8 mouse cellular contexts compared by ENCODE assay signal in the genomic region with DNA sequence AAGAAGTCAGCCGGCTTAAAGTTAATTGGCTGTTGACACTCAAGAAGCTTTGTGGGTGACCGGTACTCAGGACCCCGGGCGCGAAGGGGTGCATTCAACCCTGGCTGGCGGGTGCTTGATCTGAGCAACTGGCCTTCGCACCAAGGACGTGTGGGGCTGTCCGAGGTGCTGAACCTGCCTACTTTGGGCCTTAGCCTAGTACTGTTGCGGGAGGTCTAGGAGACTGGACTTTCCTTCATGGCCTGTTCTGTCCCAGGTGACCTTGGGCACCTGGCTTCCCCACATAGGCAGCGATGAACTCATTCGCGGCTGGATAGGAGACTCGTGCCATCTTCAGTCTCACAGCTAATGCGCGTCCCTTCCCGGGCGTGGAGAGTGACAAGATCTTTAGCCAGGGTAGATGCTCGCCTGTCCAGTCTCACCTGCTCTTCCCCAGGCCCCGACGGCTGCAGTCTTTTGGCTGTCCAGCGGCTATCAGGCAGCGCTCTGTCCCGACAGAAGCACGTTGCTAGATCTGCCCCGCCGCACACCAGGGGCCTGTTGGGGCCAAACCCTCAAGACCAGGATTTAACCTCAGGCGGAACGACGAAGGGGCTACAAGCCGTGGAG. TPM values are rescaled to one million over a fixed set of nuclear protein-coding genes. Genes with fewer than 3 reads are reported as not detected.
DNase-seq lines count a peak whose midpoint lies in the region; ATAC-seq and TF ChIP-seq lines count a peak whose summit lies in the region.

No protein-coding gene starts in this region.

- H3K27me3 ChIP-seq in lung, postnatal 0 days (replicated peaks; ENCODE audit: insufficient read depth, low read length) = peaks cover 36% of the 10 kb centered on the region

- peak overlapping the region; percentile 43 for H3K4me3 ChIP-seq in lung, postnatal 0 days (ENCODE audit: low read depth, low read length)

- H3K27ac ChIP-seq in lung, postnatal 0 days (ENCODE audit: low read length) = no peak overlapping the region

- peaks cover 19% of the 10 kb centered on the region; the same call in 1 of the 2 replicates for H3K36me3 ChIP-seq in lung, postnatal 0 days (ENCODE audit: insufficient read depth, low read length)

- peak; percentile 67 for ATAC-seq in lung, postnatal 0 days

- TF ChIP-seq CTCF in lung, postnatal 0 days (IDR thresholded peaks at IDR 0.05) = no peak

- intact Hi-C loops in left cerebral cortex, postnatal 36 days (cut with DNase I) = loop anchor here (5.0 kb wide), 1 partner anchor 49 kb away; no protein-coding TSS in a partner anchor

- no peak overlapping the region for H3K9ac ChIP-seq in lung, postnatal 0 days (replicated peaks; ENCODE audit: low read depth)

- no peak for TF ChIP-seq EP300 in lung, postnatal 0 days (IDR thresholded peaks at IDR 0.05)

- 3% methylated on average over 31 of the region's 31 CpGs for WGBS in lung, postnatal 0 days

- DNase-seq in right cerebral cortex, postnatal 4 days = peak; percentile 53
- no peak for DNase-seq in right cerebral cortex, postnatal 25 days
- peak; percentile 71 for DNase-seq in c-Kit-positive CD71-positive TER-119-positive erythroid progenitor cells, embryonic 14.5 days (ENCODE audit: low spot score)
- peak; percentile 26 for DNase-seq in heart, adult 8-10 months (ENCODE audit: low spot score)
- DNase-seq in kidney, adult 9 months = peak; percentile 84
- peak; percentile 75 for DNase-seq in lung, postnatal 0 days (ENCODE audit: low spot score)
- peak; percentile 61 for DNase-seq in ovary, adult 18-20 months (ENCODE audit: low spot score)
- no peak for DNase-seq in left cerebral cortex, postnatal 36 days (ENCODE audit: low spot score in 2 of 2)

- H3K4me1 ChIP-seq in lung, postnatal 0 days (ENCODE audit: insufficient read depth, low read depth, low read length) = peaks cover 12% of the 10 kb centered on the region

- H3K4me2 ChIP-seq in lung, postnatal 0 days (replicated peaks; ENCODE audit: low read depth, low read length) = peak overlapping the region; percentile 69

- H3K9me3 ChIP-seq in lung, postnatal 0 days (ENCODE audit: low read length) = no peaks in the 10 kb centered on the region

RNA-seq across cellular contexts. Expression of gene Chrm4, which starts 5.8 kb away (rescaled TPM):
- total RNA-seq in heart, adult 8-10 months (2022) = not detected
- polyA plus RNA-seq in lung, postnatal 0 days (2015; fragmentation: Nextera tagmentation; extraction: Ambion mirVana) = 0.12 and 0.16 TPM in 2 replicates
- 10 to 100 TPM; 44.0 to 51.3 TPM for total RNA-seq in left cerebral cortex, postnatal 36 days (2021)

RNA-seq across cellular contexts. Expression of gene Mdk, which starts 10.8 kb away (rescaled TPM):
- total RNA-seq in heart, adult 8-10 months (2022) = 1 to 10 TPM; 1.5 to 4.3 (median 3.4) TPM
- 101 and 104 TPM in 2 replicates for polyA plus RNA-seq in lung, postnatal 0 days (2015; fragmentation: Nextera tagmentation; extraction: Ambion mirVana)
- 10 to 100 TPM; 15.6 to 23.5 TPM for total RNA-seq in left cerebral cortex, postnatal 36 days (2021)

RNA-seq across cellular contexts. Expression of gene Gm9821, which starts 24.2 kb away (rescaled TPM):
- not detected for total RNA-seq in heart, adult 8-10 months (2022)
- polyA plus RNA-seq in lung, postnatal 0 days (2015; fragmentation: Nextera tagmentation; extraction: Ambion mirVana) = 0.14 and 0.35 TPM in 2 replicates
- not detected for total RNA-seq in left cerebral cortex, postnatal 36 days (2021)

RNA-seq across cellular contexts. Expression of gene Dgkz, which starts 54.4 kb away (rescaled TPM):
- total RNA-seq in heart, adult 8-10 months (2022) = 10 to 100 TPM; 31.4 to 49.0 (median 42.7) TPM
- 50.7 and 54.0 TPM in 2 replicates for polyA plus RNA-seq in lung, postnatal 0 days (2015; fragmentation: Nextera tagmentation; extraction: Ambion mirVana)
- 100 to 1,000 TPM; 503 to 538 TPM for total RNA-seq in left cerebral cortex, postnatal 36 days (2021)

Comparison
In these comparisons a context has a peak if more than half of its experiments do, and no peak if none do; other contexts are left out.
1. DNase-seq: peak in right cerebral cortex, postnatal 4 days (single experiment), c-Kit-positive CD71-positive TER-119-positive erythroid progenitor cells, embryonic 14.5 days (single experiment), heart, adult 8-10 months (single experiment), kidney, adult 9 months (single experiment), lung, postnatal 0 days (single experiment) and ovary, adult 18-20 months (single experiment); none in right cerebral cortex, postnatal 25 days (single experiment) and left cerebral cortex, postnatal 36 days (0 of 2).
2. RNA of gene Chrm4, which starts 5.8 kb away (total RNA-seq): 44.0 to 51.3 TPM in left cerebral cortex, postnatal 36 days; not detected in heart, adult 8-10 months; every median in the first group is over 10 times any median in the second.